Mouse (Mus musculus) CH12.LX (cell line): ENCODE results near the gene Alox12. TPM values are rescaled to one million over a fixed set of nuclear protein-coding genes. Genes with fewer than 3 reads are reported as not detected.

Experiments used
- DNase-seq: peaks from one replicate; pipeline ENCODE4 v3.0.0-alpha.2; 2013; ENCODE audit errors: extremely low read depth
- H3K27ac ChIP-seq: 2 replicates; pipeline ENCODE4 v1.5.1; 2012; ENCODE audit warnings: low read depth, mild to moderate bottlenecking, control low read depth, moderate library complexity; ENCODE audit not compliant: insufficient read depth
- H3K27me3 ChIP-seq: replicated peaks from 2 replicates; pipeline ENCODE3; 2012; ENCODE audit warnings: inconsistent platforms
- H3K36me3 ChIP-seq, 2 experiments: replicated peaks in 1 of 2; 2 replicates each; pipeline versions ENCODE3 to v1.6.1; 2012; ENCODE audit warnings: inconsistent platforms in 1 of 2, low read length in 1 of 2, mild to moderate bottlenecking in 1 of 2, mixed read lengths in 1 of 2, moderate library complexity in 1 of 2; ENCODE audit not compliant: control insufficient read depth in 1 of 2, insufficient read depth in 1 of 2
- H3K4me1 ChIP-seq, 2 experiments: 2 replicates each; pipeline ENCODE4 v1.6.1; 2012; ENCODE audit warnings: inconsistent platforms in 1 of 2, moderate library complexity in 1 of 2; ENCODE audit not compliant: insufficient read depth in 2 of 2, control insufficient read depth in 1 of 2
- H3K4me2 ChIP-seq: 2 replicates; pipeline ENCODE4 v1.6.1; 2012; ENCODE audit warnings: low read depth, mild to moderate bottlenecking, control low read depth; ENCODE audit not compliant: poor library complexity, insufficient read depth, severe bottlenecking
- H3K4me3 ChIP-seq, 3 experiments: fragments of 150-350 bp in 1 of 3; sonication (generic) in 1 of 3; replicated peaks in 1 of 3; 2 replicates each; pipeline versions ENCODE3 to v1.5.1; 2011 to 2012; ENCODE audit warnings: low read depth in 2 of 3, low read length in 2 of 3, mild to moderate bottlenecking in 2 of 3, moderate library complexity in 2 of 3, control low read depth in 1 of 3, improper control_type of control experiment in 1 of 3, inconsistent platforms in 1 of 3, mixed read lengths in 1 of 3; ENCODE audit not compliant: poor library complexity in 1 of 3
- H3K79me2 ChIP-seq: replicated peaks from 2 replicates; pipeline ENCODE4 v1.6.1; 2012; ENCODE audit warnings: mild to moderate bottlenecking, moderate library complexity; ENCODE audit not compliant: control insufficient read depth, poor library complexity, insufficient read depth, severe bottlenecking; ENCODE audit errors: extremely low read depth
- H3K9ac ChIP-seq: 2 replicates; pipeline ENCODE4 v1.6.1; 2012; ENCODE audit warnings: low read depth, mild to moderate bottlenecking, control low read depth, moderate library complexity; ENCODE audit not compliant: insufficient read depth
- H3K9me3 ChIP-seq: replicated peaks from 2 replicates; pipeline ENCODE3; 2012; ENCODE audit warnings: low read length, inconsistent platforms, mixed read lengths
- BHLHE40 ChIP-seq: IDR thresholded peaks from 2 replicates; pipeline ENCODE4 v1.6.1; 2011; ENCODE audit warnings: mild to moderate bottlenecking, low read depth, low read length, improper control_type of control experiment
- E2F4 ChIP-seq: IDR thresholded peaks from 2 replicates; pipeline ENCODE4 v1.6.1; 2011; ENCODE audit warnings: low read depth, low read length, improper control_type of control experiment; ENCODE audit not compliant: insufficient replicate concordance
- ELF1 ChIP-seq: IDR thresholded peaks from 2 replicates; pipeline ENCODE4 v1.6.1; 2014; ENCODE audit warnings: low read depth, mild to moderate bottlenecking, inconsistent platforms, low read length, improper control_type of control experiment
- EP300 ChIP-seq: IDR thresholded peaks from 2 replicates; pipeline ENCODE4 v1.6.1; 2011; ENCODE audit warnings: low read length, improper control_type of control experiment
- GABPA ChIP-seq: IDR thresholded peaks from 2 replicates; pipeline ENCODE4 v1.6.1; 2012; ENCODE audit warnings: low read depth, low read length, improper control_type of control experiment, inconsistent platforms; ENCODE audit not compliant: insufficient replicate concordance
- HCFC1 ChIP-seq: IDR thresholded peaks from 2 replicates; pipeline ENCODE4 v1.6.1; 2012; ENCODE audit warnings: low read depth, mild to moderate bottlenecking, inconsistent platforms, low read length, improper control_type of control experiment
- IRF4 ChIP-seq: IDR thresholded peaks from 2 replicates; pipeline ENCODE4 v1.6.1; 2014; ENCODE audit warnings: low read depth, mild to moderate bottlenecking, inconsistent platforms, low read length, improper control_type of control experiment
- JUND ChIP-seq: conservative IDR thresholded peaks from 2 replicates; pipeline ENCODE4 v1.6.1; 2011; ENCODE audit warnings: low read depth, low read length, improper control_type of control experiment
- KAT2A ChIP-seq: IDR thresholded peaks from 2 replicates; pipeline ENCODE4 v1.6.1; 2012; ENCODE audit warnings: low read length, improper control_type of control experiment, inconsistent platforms; ENCODE audit not compliant: insufficient replicate concordance
- MAFK ChIP-seq: IDR thresholded peaks from 2 replicates; pipeline ENCODE4 v1.6.1; 2011; ENCODE audit warnings: low read length, improper control_type of control experiment; ENCODE audit not compliant: insufficient replicate concordance
- MAZ ChIP-seq: IDR thresholded peaks from 2 replicates; pipeline ENCODE4 v1.6.1; 2012; ENCODE audit warnings: low read depth, mild to moderate bottlenecking, inconsistent platforms, low read length, improper control_type of control experiment, moderate library complexity
- MEF2A ChIP-seq: IDR thresholded peaks from 2 replicates; pipeline ENCODE4 v1.6.1; 2014; ENCODE audit warnings: low read depth, mild to moderate bottlenecking, inconsistent platforms, low read length, improper control_type of control experiment, borderline replicate concordance
- NELFE ChIP-seq: IDR thresholded peaks from 2 replicates; pipeline ENCODE4 v1.6.1; 2011; ENCODE audit warnings: low read depth, low read length, improper control_type of control experiment
- NRF1 ChIP-seq: IDR thresholded peaks from 2 replicates; pipeline ENCODE4 v1.6.1; 2014; ENCODE audit warnings: low read depth, mild to moderate bottlenecking, inconsistent platforms, low read length, improper control_type of control experiment, moderate library complexity
- PAX5 ChIP-seq: IDR thresholded peaks from 2 replicates; pipeline ENCODE4 v1.6.1; 2012; ENCODE audit warnings: low read length, inconsistent platforms, mixed read lengths
- POLR2A ChIP-seq: IDR thresholded peaks from 2 replicates; pipeline ENCODE4 v1.6.1; 2011; ENCODE audit warnings: low read depth, mild to moderate bottlenecking, improper control_type of control experiment, low read length
- POLR2AphosphoS2 ChIP-seq: IDR thresholded peaks from 2 replicates; pipeline ENCODE4 v1.6.1; 2011; ENCODE audit warnings: low read depth, low read length, improper control_type of control experiment
- RAD21 ChIP-seq: IDR thresholded peaks from 2 replicates; pipeline ENCODE4 v1.6.1; 2011; ENCODE audit warnings: low read depth, mild to moderate bottlenecking, low read length, improper control_type of control experiment, moderate library complexity
- TBP ChIP-seq: conservative IDR thresholded peaks from 2 replicates; pipeline ENCODE4 v1.6.1; 2011; ENCODE audit warnings: low read depth, low read length, improper control_type of control experiment
- TCF12 ChIP-seq: IDR thresholded peaks from 2 replicates; pipeline ENCODE4 v1.6.1; 2014; ENCODE audit warnings: low read depth, mild to moderate bottlenecking, inconsistent platforms, low read length, improper control_type of control experiment
- USF1 ChIP-seq: IDR thresholded peaks from 2 replicates; pipeline ENCODE4 v1.6.1; 2014; ENCODE audit warnings: low read depth, mild to moderate bottlenecking, inconsistent platforms, low read length, improper control_type of control experiment
- USF2 ChIP-seq: conservative IDR thresholded peaks from 2 replicates; pipeline ENCODE4 v1.6.1; 2011; ENCODE audit warnings: low read depth, low read length, improper control_type of control experiment
- ZKSCAN1 ChIP-seq: IDR thresholded peaks from 2 replicates; pipeline ENCODE4 v1.6.1; 2012; ENCODE audit warnings: low read depth, inconsistent platforms, low read length, improper control_type of control experiment, borderline replicate concordance
- ZMIZ1 ChIP-seq: IDR thresholded peaks from 2 replicates; pipeline ENCODE4 v1.6.1; 2012; ENCODE audit warnings: low read depth, mild to moderate bottlenecking, inconsistent platforms, low read length, improper control_type of control experiment
- dilution Hi-C: fragments of 300-500 bp; cut with MboI; formaldehyde crosslinking; loops from 2 replicates; pipeline ENCODE4 v1.14.3; 2020; ENCODE audit warnings: low sequenced_read_pairs; ENCODE audit not compliant: extremely low pct_unique_long_range_greater_than_20kb, extremely low pct_ligation_motif_present
- in situ Hi-C: fragments of 300-500 bp; cut with MboI; formaldehyde crosslinking; loops from 3 replicates; pipeline ENCODE4 v1.14.3; 2019; ENCODE audit warnings: low sequenced_read_pairs, low pct_ligation_motif_present, low pct_unique_long_range_greater_than_20kb, mixed read lengths
- polyA plus RNA-seq: library from polyadenylated mRNA; unstranded; fragments of >175 nt; gene quantifications from 2 replicates; pipeline ENCODE4 v1.2.1, GENCODE M21; 2012; ENCODE audit warnings: low read depth; ENCODE audit not compliant: insufficient read length
- total RNA-seq, 2 experiments: library from RNA; depleted of rRNA; stranded (reverse); fragments of 300-350 nt in 1 of 2; fragments of >200 nt in 1 of 2; gene quantifications; 2 replicates each; pipeline ENCODE4 v1.2.3; 2012 to 2014

The Alox12 gene
- total and polyA plus RNA-seq, 3 experiments: not detected

DNA sequence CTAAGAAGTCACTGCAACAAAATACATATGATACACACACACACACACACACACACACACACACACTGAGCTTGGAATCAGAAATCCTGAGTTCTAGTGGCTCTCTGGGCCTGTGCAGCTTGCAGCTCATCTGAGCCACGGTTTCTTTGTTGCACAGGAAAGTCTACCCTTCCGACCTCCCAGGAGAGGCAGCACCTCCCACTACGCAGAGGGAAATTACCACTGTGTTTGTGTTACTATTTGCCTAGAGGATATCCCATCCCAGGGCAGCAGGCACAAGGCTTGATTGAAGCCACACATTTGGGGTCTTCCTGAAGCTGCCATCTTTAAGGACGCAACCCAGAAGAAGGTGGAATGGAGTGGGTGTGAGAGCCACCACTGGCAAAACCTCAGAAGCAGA, 42.3 kb upstream of the Alox12 start:
- TF ChIP-seq USF1 (no peak), POLR2AphosphoS2 (no peak), NELFE (no peak), TCF12 (no peak), MAFK (no peak), MEF2A (no peak), PAX5 (no peak), POLR2A (no peak)
- H3K9ac ChIP-seq: no peak overlapping the region
- no peaks in the 10 kb centered on the region for H3K4me1 ChIP-seq
- in situ Hi-C loops: no loop called here
- dilution Hi-C loops: no loop called here
- no peak overlapping the region for H3K27ac ChIP-seq
- DNase-seq: no peak
- no peaks in the 10 kb centered on the region for H3K36me3 ChIP-seq
- peaks cover 12% of the 10 kb centered on the region for H3K9me3 ChIP-seq
- no peaks in the 10 kb centered on the region for H3K79me2 ChIP-seq
- H3K27me3 ChIP-seq: peaks cover 71% of the 10 kb centered on the region
- no peak overlapping the region for H3K4me2 ChIP-seq
- no peak overlapping the region for H3K4me3 ChIP-seq

DNA sequence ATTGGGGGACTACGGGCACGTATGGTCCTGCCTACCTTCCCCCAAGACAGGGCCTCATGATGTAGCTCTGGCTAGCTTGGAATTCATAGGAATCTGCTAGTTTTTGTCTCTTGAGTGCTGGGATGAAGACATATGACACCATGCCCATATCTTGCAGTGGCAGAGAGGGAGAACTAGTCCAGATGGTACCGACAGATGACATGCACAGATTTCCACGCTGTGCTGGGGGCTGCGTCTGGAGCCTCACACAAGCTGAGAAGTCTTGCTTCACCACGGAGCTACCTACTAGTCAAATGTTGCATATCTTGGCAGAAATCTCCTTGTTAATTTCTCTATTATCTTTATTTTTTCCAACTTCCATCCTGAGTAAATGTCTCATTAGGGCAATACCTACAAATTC, 38.7 kb upstream of the Alox12 start:
- no peaks in the 10 kb centered on the region for H3K36me3 ChIP-seq
- H3K27ac ChIP-seq: no peak overlapping the region
- no peaks in the 10 kb centered on the region for H3K4me1 ChIP-seq
- peaks cover 4% of the 10 kb centered on the region for H3K9me3 ChIP-seq
- no peak overlapping the region for H3K4me3 ChIP-seq
- H3K27me3 ChIP-seq: peaks cover 76% of the 10 kb centered on the region
- no peak for DNase-seq
- no peaks in the 10 kb centered on the region for H3K79me2 ChIP-seq
- H3K4me2 ChIP-seq: no peak overlapping the region
- in situ Hi-C loops (no loop called here), dilution Hi-C loops (no loop called here)
- TF ChIP-seq ZMIZ1: no peak
- no peak for TF ChIP-seq KAT2A
- TF ChIP-seq RAD21: no peak
- no peak for TF ChIP-seq IRF4
- no peak for TF ChIP-seq JUND
- no peak for TF ChIP-seq ZKSCAN1
- no peak for TF ChIP-seq PAX5
- TF ChIP-seq EP300: no peak
- no peak for TF ChIP-seq USF2
- TF ChIP-seq POLR2AphosphoS2: no peak
- no peak for TF ChIP-seq BHLHE40
- no peak for TF ChIP-seq MEF2A
- no peak for TF ChIP-seq GABPA
- no peak for TF ChIP-seq E2F4
- no peak for TF ChIP-seq HCFC1
- TF ChIP-seq NRF1: no peak
- no peak for TF ChIP-seq TBP
- TF ChIP-seq ELF1: no peak
- no peak for TF ChIP-seq TCF12
- TF ChIP-seq MAZ: no peak
- no peak overlapping the region for H3K9ac ChIP-seq
